Mouse (Mus musculus) liver, adult 2 months (tissue): ENCODE data around the gene Enoph1.

Experiments
- CTCF ChIP-seq: fragments of 200-500 bp; IDR thresholded peaks from 2 replicates; pipeline ENCODE4 v1.5.1; 2011; ENCODE audit warnings: low read depth, low read length, control low read depth
- POLR2A ChIP-seq: fragments of 200-500 bp; IDR thresholded peaks from 2 replicates; pipeline ENCODE4 v1.6.1; 2011; ENCODE audit warnings: low read length, control low read depth; ENCODE audit not compliant: insufficient read depth; ENCODE audit errors: extremely low read depth

- TF ChIP-seq CTCF (no peak), POLR2A (no peak)
Measured at GRCm38 (mm10) chr5:100030069-100030468, 9.7 kb upstream of the Enoph1 start.
